Mouse (Mus musculus) neutrophil, adult 5-6 weeks (primary cell): ENCODE measurements at regions not wholly inside any gene's neighbourhood (a gene's known extent, or its start where the extent isn't known, plus 50 kb on each side); places are given as distances from the start of the nearest gene placed in this dataset.

Source experiments
- ATAC-seq: fragments of 151-379, 151-347 bp; 2 replicates; pipeline ENCODE4 v1.8.0; 2017; ENCODE audit warnings: mild to moderate bottlenecking, moderate TSS enrichment; ENCODE audit not compliant: insufficient number of reproducible peaks, poor library complexity, low FRiP score, severe bottlenecking; ENCODE audit errors: extremely low read depth

GRCm38 (mm10) chr11:22666378-22666777 is 154.5 kb downstream of the Tmem17 start:
- ATAC-seq: no peak

- no peak for ATAC-seq
Observed at GRCm38 (mm10) chr11:22668220-22668619, 156.3 kb downstream of the Tmem17 start.

- no peak for ATAC-seq
Observed at GRCm38 (mm10) chr11:22669267-22669666, 157.4 kb downstream of the Tmem17 start.

- no peak for ATAC-seq
Observed at GRCm38 (mm10) chr11:22671791-22672490, 160.1 kb downstream of the Tmem17 start.

- no peak for ATAC-seq
Observed at GRCm38 (mm10) chr11:22675047-22675446, 163.2 kb downstream of the Tmem17 start.

- no peak for ATAC-seq
Observed at GRCm38 (mm10) chr11:22675754-22676153, 163.9 kb downstream of the Tmem17 start.

- peak; percentile 30; the same call in 1 of the 2 replicates for ATAC-seq
Observed at GRCm38 (mm10) chr11:22677337-22677736, 165.4 kb downstream of the Tmem17 start.

- ATAC-seq: no peak
Observed at GRCm38 (mm10) chr11:22684576-22684975, 172.7 kb downstream of the Tmem17 start.

GRCm38 (mm10) chr11:22690829-22691228 is 169.9 kb downstream of the B3gnt2 start:
- ATAC-seq: no peak

GRCm38 (mm10) chr11:22692281-22692857 is 168.4 kb downstream of the B3gnt2 start:
- no peak for ATAC-seq

- peak; percentile 69 for ATAC-seq
Observed at GRCm38 (mm10) chr11:22692941-22693341, 167.8 kb downstream of the B3gnt2 start.

- no peak for ATAC-seq
Observed at GRCm38 (mm10) chr11:22693376-22693775, 167.4 kb downstream of the B3gnt2 start.

GRCm38 (mm10) chr11:22693984-22694383 is 166.8 kb downstream of the B3gnt2 start:
- no peak for ATAC-seq

- no peak for ATAC-seq
Observed at GRCm38 (mm10) chr11:22694829-22695228, 165.9 kb downstream of the B3gnt2 start.

GRCm38 (mm10) chr11:22695237-22695636 is 165.5 kb downstream of the B3gnt2 start:
- ATAC-seq: no peak

- ATAC-seq: no peak
Observed at GRCm38 (mm10) chr11:22698057-22698941, 162.5 kb downstream of the B3gnt2 start.

GRCm38 (mm10) chr11:22706082-22706481 is 154.7 kb downstream of the B3gnt2 start:
- ATAC-seq: no peak
